Mouse (Mus musculus) lung, adult 2 months (tissue): Measurements from ENCODE around the gene Mecom. TPM values are rescaled to one million over a fixed set of nuclear protein-coding genes. Genes with fewer than 3 reads are reported as not detected.

Source experiments
- DNase-seq: peaks from one replicate; pipeline ENCODE4 v3.0.0; 2022
- H3K4me1 ChIP-seq: fragments of 200-500 bp; 2 replicates; pipeline ENCODE4 v1.6.1; 2011; ENCODE audit warnings: low read length; ENCODE audit not compliant: control insufficient read depth, insufficient read depth
- H3K4me3 ChIP-seq: fragments of 200-500 bp; replicated peaks from 2 replicates; pipeline ENCODE3; 2011; ENCODE audit warnings: low read depth, mild to moderate bottlenecking, control low read depth, low read length; ENCODE audit errors: extremely low read depth
- CTCF ChIP-seq: fragments of 200-500 bp; IDR thresholded peaks from 2 replicates; pipeline ENCODE4 v1.5.1; 2011; ENCODE audit warnings: mild to moderate bottlenecking, low read length, control low read depth; ENCODE audit not compliant: insufficient read depth
- POLR2A ChIP-seq: fragments of 200-500 bp; IDR thresholded peaks from 2 replicates; pipeline ENCODE4 v1.6.1; 2011; ENCODE audit warnings: low read depth, mild to moderate bottlenecking, control low read depth, low read length, borderline replicate concordance; ENCODE audit errors: extremely low read depth
- WGBS: fragments of 180-500 bp; shearing (Covaris S2); methylation state at CpG from one replicate; pipeline ENCODE4 v1.1.7; 2018; 5-methylcytosine and 5-hydroxymethylcytosine counted together
- polyA plus RNA-seq: library from polyadenylated mRNA; depleted of rRNA; stranded (reverse); fragments of >200 nt; gene quantifications from 2 replicates; pipeline ENCODE4 v1.2.3, GENCODE M21; 2012

Gene Mecom
- polyA plus RNA-seq, 1 experiment, result 16.0 TPM

DNA sequence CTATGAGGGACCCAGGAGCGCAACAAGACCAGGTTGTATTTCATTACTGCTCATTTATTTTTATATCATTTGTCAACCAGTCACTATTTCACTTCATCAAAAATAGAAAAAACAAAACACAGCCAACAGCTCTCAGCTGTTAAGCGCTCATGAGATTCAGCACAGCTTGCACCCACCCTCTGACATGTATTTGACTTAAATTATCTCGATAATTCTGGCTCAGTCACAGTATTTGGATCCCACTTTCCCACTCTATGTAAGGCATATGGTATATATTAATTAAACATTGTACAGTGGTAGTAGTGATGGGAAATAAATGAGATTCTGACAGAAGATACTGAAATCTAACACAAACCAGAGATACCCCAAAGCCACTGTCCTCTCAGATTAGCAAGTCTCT lies 83.3 kb downstream of the Mecom start:
- 84% methylated on average over 3 of the region's 3 CpGs for WGBS
- peaks cover 3% of the 10 kb centered on the region; the same call in 1 of the 2 replicates for H3K4me1 ChIP-seq
- no peak overlapping the region for H3K4me3 ChIP-seq
- TF ChIP-seq POLR2A (no peak), CTCF (no peak)
- DNase-seq, result no peak

- DNase-seq, result no peak
- peaks cover 3% of the 10 kb centered on the region for H3K4me1 ChIP-seq
- no peak overlapping the region for H3K4me3 ChIP-seq
- TF ChIP-seq CTCF (no peak), POLR2A (no peak)
- 92% methylated on average over 2 of the region's 2 CpGs for WGBS
Measured at GRCm38 (mm10) chr3:30461831-30462230, 86.0 kb downstream of the Mecom start.

GRCm38 (mm10) chr3:30460890-30461578 lies 86.8 kb downstream of the Mecom start:
- Histone ChIP-seq H3K4me3 (no peak overlapping the region), H3K4me1 (peaks cover 2% of the 10 kb centered on the region)
- no peak for DNase-seq
- TF ChIP-seq POLR2A (no peak), CTCF (no peak)
- WGBS, result 53% methylated on average over 9 of the region's 9 CpGs

DNA sequence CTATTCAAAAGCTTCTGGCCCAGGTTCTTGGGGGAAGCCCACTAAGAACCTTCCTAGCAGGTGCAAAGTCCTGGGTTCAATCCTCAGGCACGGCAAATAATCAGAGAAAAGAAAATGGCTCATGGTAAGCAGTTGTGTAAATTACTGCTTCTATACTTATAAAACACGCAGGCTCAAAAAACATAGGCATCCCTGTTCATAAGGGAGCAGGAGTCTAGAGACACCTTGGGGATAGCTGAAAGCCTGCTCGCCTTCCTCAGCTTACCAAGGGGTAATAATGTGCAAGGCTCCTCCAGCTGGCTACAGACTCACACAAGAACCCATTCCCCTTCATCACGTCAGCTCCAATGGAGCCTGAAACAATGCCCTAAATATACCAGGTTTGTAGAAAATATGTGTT lies 88.2 kb downstream of the Mecom start:
- Histone ChIP-seq H3K4me3 (no peak overlapping the region), H3K4me1 (peaks cover 3% of the 10 kb centered on the region)
- no peak for DNase-seq
- no peak for TF ChIP-seq CTCF
- TF ChIP-seq POLR2A, result no peak
- WGBS, result 95% methylated on average over 4 of the region's 4 CpGs

DNA sequence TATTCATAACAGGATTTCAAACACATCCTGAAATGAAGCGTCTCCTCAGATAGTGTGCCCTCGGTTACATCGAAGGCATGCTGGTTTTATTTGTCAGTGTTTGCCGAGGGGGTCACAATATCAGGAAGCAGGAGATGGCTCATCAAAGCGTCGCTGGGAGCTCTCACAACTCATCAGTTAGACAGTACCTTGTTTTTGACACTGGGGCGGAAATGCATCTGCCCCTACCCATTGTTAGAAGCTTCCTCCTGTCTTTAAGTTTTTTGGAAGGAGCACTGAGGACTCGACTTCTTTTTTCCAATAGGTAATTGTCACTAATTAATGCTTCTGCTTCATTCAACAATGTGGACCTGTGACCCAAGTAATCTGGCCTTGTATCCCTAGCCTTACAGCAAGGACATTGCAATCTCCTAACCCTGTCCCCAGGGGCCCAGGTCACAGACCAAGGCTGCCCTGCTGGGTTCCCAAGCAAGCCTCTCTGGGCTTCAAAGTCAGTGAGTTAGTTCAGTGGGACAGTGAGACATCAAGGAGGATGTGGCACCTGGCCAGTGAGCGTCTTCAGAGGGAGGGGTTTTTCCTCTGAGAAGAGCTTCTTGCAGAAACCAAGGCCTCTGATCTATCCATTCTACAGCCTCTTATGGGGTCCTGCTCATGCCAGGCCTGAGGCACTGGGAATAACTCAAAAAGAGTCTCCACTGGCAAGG lies 89.7 kb downstream of the Mecom start:
- DNase-seq, result no peak
- Histone ChIP-seq H3K4me3 (no peak overlapping the region), H3K4me1 (peaks cover 3% of the 10 kb centered on the region)
- 47% methylated on average over 9 of the region's 9 CpGs for WGBS
- TF ChIP-seq CTCF, result no peak
- TF ChIP-seq POLR2A, result no peak

DNA sequence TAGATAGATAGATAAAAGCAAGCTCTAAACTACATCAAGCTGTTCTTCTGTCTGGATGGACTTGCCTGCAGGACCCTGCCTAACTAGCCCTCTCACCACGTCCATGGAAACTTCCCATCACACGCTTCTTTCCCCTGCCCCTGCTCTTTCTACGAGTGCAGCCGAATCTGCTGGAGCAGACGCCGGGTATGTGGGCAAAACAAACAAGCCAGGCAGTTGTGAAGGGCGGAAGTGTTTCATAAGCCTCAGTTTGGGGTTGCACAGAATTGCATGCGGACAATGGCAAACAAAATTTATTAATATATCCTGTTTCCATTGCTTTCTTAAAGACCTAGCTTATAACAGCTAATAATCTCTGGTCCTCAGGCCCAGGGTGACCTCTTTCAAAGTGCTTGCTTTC lies 91.9 kb downstream of the Mecom start:
- TF ChIP-seq CTCF, result no peak
- TF ChIP-seq POLR2A, result no peak
- Histone ChIP-seq H3K4me3 (no peak overlapping the region), H3K4me1 (peaks cover 3% of the 10 kb centered on the region)
- 35% methylated on average over 8 of the region's 8 CpGs for WGBS
- DNase-seq, result no peak

DNA sequence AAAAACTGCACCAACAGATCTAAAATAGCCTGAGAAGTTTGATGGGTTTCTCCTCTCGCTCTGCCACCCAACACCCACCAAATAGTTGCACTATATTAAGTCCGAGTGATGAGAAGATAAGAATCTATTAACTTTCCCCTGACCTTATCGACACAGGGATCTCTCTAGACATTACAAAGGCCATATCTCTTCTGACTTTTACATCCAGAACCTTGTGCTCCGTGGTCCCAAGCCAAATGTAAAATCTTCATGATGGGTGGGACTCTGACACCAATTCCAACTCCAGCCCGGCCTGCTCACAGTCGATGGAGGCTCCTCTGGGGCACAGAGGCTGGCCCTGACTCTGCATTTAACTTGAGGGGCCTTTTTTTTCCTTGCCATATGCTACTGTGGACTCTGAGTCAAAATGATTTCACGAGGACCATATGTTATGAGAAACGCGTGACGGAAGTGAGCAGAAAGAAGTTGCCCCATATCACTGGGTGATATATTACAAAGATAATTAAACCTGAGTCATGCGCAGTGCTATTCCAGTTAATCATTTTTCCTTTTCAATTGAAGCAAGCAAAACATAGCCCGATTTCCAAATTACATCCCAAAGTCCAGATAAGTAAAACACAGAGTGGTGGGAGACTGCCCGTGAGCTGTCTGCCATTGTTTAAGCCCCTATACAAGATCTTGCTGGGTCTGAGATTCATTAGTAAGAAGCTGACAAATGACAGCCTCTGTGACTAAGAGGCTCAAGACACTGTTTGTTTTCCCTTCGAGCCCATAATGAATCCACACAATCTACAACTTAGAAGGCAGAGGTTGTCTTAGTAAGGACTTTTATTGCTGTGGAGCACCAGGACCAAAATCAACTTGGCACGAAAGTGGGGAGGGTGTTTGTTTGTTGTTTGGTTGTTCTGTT lies 94.0 kb downstream of the Mecom start:
- DNase-seq, result no peak
- Histone ChIP-seq H3K4me3 (no peak overlapping the region), H3K4me1 (peaks cover 6% of the 10 kb centered on the region)
- WGBS, result 79% methylated on average over 15 of the region's 15 CpGs
- TF ChIP-seq POLR2A (no peak), CTCF (no peak)

DNA sequence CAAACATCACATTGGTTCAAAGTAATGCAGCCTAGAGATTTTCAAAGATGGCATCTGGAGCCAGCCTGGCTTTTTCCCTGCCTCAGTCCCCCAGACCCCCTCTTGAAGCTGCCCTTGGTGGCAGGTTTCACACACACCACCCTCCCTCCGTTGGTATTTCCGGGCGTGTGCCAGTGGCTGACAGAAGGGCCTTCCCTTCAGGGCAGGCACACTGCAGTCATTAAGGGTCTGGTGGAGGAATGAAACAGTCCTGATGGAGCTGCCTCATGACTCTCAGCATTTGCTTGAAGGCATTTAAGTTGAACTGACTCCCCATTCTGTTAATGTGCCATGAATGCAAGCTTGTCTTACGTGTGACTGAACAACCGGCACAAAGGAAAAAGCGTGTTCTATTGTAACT lies 94.8 kb downstream of the Mecom start:
- no peak overlapping the region for H3K4me3 ChIP-seq
- no peak for DNase-seq
- TF ChIP-seq CTCF, result no peak
- TF ChIP-seq POLR2A, result no peak
- WGBS, result 81% methylated on average over 6 of the region's 6 CpGs
- peaks cover 9% of the 10 kb centered on the region for H3K4me1 ChIP-seq

DNA sequence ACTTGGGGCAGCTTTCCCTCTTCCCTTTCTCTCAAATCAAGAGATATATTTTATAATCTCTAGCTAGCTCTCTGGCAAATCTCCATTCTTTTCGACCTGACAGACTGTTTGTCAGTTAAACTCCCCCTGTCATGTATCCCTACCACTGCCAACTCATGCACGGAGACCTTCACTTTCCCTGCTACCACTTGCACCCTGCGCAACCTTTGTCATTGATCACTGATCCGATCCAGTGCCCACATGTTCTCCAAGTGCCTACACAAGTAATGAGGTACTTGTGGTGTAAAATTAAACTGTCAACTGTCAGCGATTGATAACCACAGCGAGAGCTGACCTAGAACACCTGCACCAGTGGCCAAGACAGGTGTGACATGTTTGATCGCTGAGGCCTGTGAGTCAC lies 95.3 kb downstream of the Mecom start:
- no peak for TF ChIP-seq CTCF
- TF ChIP-seq POLR2A, result no peak
- no peak overlapping the region for H3K4me3 ChIP-seq
- DNase-seq, result no peak
- WGBS, result 79% methylated on average over 7 of the region's 7 CpGs
- peaks cover 9% of the 10 kb centered on the region for H3K4me1 ChIP-seq
